ENCODE assay signal across 21 mouse cellular contexts in the genomic region with DNA sequence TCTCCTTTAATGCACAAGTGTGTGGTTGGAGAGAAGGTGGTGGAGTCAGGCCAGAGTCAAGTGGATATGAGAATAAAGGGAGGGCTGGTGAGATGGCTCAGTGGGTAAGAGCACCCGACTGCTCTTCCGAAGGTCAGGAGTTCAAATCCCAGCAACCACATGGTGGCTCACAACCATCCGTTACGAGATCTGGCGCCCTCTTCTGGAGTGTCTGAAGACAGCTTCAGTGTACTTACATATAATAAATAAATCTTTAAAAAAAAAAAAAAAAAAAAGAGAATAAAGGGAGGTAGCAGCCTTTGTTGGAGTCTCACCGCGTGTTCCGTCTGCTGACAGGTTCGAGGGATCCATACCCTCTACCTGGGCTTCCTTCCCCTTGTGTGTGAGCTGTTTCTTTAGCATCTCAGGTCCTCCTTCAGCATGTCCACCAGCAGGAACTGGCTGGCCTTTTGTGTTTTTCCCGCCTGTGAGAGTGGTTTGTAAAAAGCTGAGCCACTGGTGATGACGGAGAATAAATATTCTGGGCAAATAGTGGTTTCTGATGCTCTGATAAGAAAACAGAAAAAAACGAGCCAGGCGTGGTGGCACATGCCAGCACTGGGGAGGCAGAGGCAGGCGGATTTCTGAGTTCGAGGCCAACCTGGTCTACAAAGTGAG. TPM values are rescaled to one million over a fixed set of nuclear protein-coding genes. Genes with fewer than 3 reads are reported as not detected.
DNase-seq lines count a peak whose midpoint lies in the region; ATAC-seq and TF ChIP-seq lines count a peak whose summit lies in the region.
"Not testable (repeated sequence)": the region's sequence is repeated elsewhere in the genome, so short reads cannot be mapped to it uniquely, and the experiment has no call there.
"Had no signal": no experiment of that assay in that cellular context is flagged by ENCODE, and none has a peak within 500 bp of the region (broad histone marks: within the 10 kb centered on the region; RNA-seq: fewer than 3 reads in every experiment).

No protein-coding gene starts in this region.

- ATAC-seq in Patski; intestine, postnatal 0 days; lung, postnatal 0 days: not testable (repeated sequence)

- H3K9me3 ChIP-seq in ES-E14 (ENCODE audit: control insufficient read depth, insufficient read depth, low read depth, low read length); intestine, postnatal 0 days (ENCODE audit: control insufficient read depth); lung, postnatal 0 days (ENCODE audit: low read length): not testable (repeated sequence)

- H3K4me3 ChIP-seq in ES-E14 (ENCODE audit: insufficient read depth in 1 of 2, low read depth in 1 of 2, low read length in 2 of 2, poor library complexity in 1 of 2, severe bottlenecking in 1 of 2); intestine, postnatal 0 days (ENCODE audit: low read depth, low read length); left cerebral cortex, adult 2 months; lung, postnatal 0 days (ENCODE audit: low read depth, low read length); small intestine, adult 2 months (ENCODE audit: low read depth, low read length): not testable (repeated sequence)

- POLR2A ChIA-PET in Patski (lab: Charles Lee), result interaction anchor here (0.6 to 0.7 kb wide), 2 partner anchors 10 to 185 kb away, joined by 3 read pairs; partner anchors contain the start of gene Exosc2

- TF ChIP-seq POLR2A in small intestine, adult 2 months (IDR thresholded peaks at IDR 0.05; ENCODE audit: low read depth, low read length), result not testable (repeated sequence)

- H3K36me3 ChIP-seq in ES-E14 (ENCODE audit: control insufficient read depth, insufficient read depth, low read length, poor library complexity, severe bottlenecking), result peaks cover 45% of the 10 kb centered on the region
- peaks cover 38% of the 10 kb centered on the region for H3K36me3 ChIP-seq in intestine, postnatal 0 days (ENCODE audit: control insufficient read depth, insufficient read depth)
- H3K36me3 ChIP-seq in lung, postnatal 0 days (ENCODE audit: insufficient read depth, low read length), result not testable (repeated sequence)
- H3K36me3 ChIP-seq in small intestine, adult 2 months (ENCODE audit: control insufficient read depth, insufficient read depth, low read length), result peaks cover 17% of the 10 kb centered on the region

- H3K4me2 ChIP-seq in intestine, postnatal 0 days (replicated peaks; ENCODE audit: low read depth); lung, postnatal 0 days (replicated peaks; ENCODE audit: low read depth, low read length): not testable (repeated sequence)

- in situ Hi-C loops in ES-E14 (cut with MboI; ENCODE audit: low sequenced_read_pairs in 2 of 2, unreplicated experiment in 2 of 2); Patski (cut with MboI; ENCODE audit: low pct_unique_long_range_greater_than_20kb): not testable (repeated sequence)

- H3K27me3 ChIP-seq in Patski; intestine, postnatal 0 days (replicated peaks; ENCODE audit: control insufficient read depth, insufficient read depth, low read length); lung, postnatal 0 days (replicated peaks; ENCODE audit: insufficient read depth, low read length); small intestine, adult 2 months (ENCODE audit: control insufficient read depth, insufficient read depth, low read length): not testable (repeated sequence)

- not testable (repeated sequence) for H3K4me1 ChIP-seq in ES-E14 (ENCODE audit: control insufficient read depth in 2 of 2, insufficient read depth in 2 of 2, low read length in 2 of 2, poor library complexity in 1 of 2); intestine, postnatal 0 days (replicated peaks; ENCODE audit: control insufficient read depth, insufficient read depth, low read length); lung, postnatal 0 days (ENCODE audit: insufficient read depth, low read depth, low read length); small intestine, adult 2 months (ENCODE audit: control insufficient read depth, insufficient read depth, insufficient read length, low read length)

- H3K27ac ChIP-seq in ES-E14 (ENCODE audit: insufficient read depth, low read depth, low read length, poor library complexity, severe bottlenecking); intestine, postnatal 0 days (ENCODE audit: low read depth, low read length); left cerebral cortex, adult 2 months; lung, postnatal 0 days (ENCODE audit: low read length); small intestine, adult 2 months (ENCODE audit: insufficient read depth, low read depth, low read length): not testable (repeated sequence)

- TF ChIP-seq CTCF in Patski (IDR thresholded peaks at IDR 0.05), result peak; percentile 43
- TF ChIP-seq CTCF in intestine, postnatal 0 days (IDR thresholded peaks at IDR 0.05; ENCODE audit: low read depth), result peak; percentile 44
- peak; percentile 42 for TF ChIP-seq CTCF in left cerebral cortex, adult 2 months (IDR thresholded peaks at IDR 0.05)
- TF ChIP-seq CTCF in lung, postnatal 0 days (IDR thresholded peaks at IDR 0.05), result peak; percentile 27; the same call in 1 of the 2 replicates
- TF ChIP-seq CTCF in small intestine, adult 2 months (IDR thresholded peaks at IDR 0.05; ENCODE audit: extremely low read depth, insufficient read length, insufficient replicate concordance, low read depth, low read length), result peak; percentile 16; the same call in 1 of the 2 replicates

- DNase-seq in ES-E14 (ENCODE audit: low read depth, low spot score); Patski (ENCODE audit: low read depth, low spot score); left cerebral cortex, adult 2 months (ENCODE audit: extremely low spot score in 1 of 2, low spot score in 2 of 2); lung, postnatal 0 days (ENCODE audit: low spot score): not testable (repeated sequence)
- DNase-seq in heart, adult 11 months, result peak; percentile 83

- not testable (repeated sequence) for TF ChIP-seq EP300 in lung, postnatal 0 days (IDR thresholded peaks at IDR 0.05)

- not testable (repeated sequence) for H3K9ac ChIP-seq in ES-E14 (ENCODE audit: insufficient read depth, low read depth, low read length, poor library complexity, severe bottlenecking); intestine, postnatal 0 days (ENCODE audit: low read depth, low read length); lung, postnatal 0 days (replicated peaks; ENCODE audit: low read depth)

- intact Hi-C loops in left cerebral cortex, adult 2 months (cut with DNase I), result loop anchor here (5.0 kb wide), 1 partner anchor 206 kb away; the partner anchor contains the start of gene Lamc3

- CTCF ChIA-PET in Patski (lab: Charles Lee), result not testable (repeated sequence)

- 83% methylated on average over 15 of the region's 15 CpGs for WGBS in intestine, postnatal 0 days
- 80% methylated on average over 15 of the region's 15 CpGs for WGBS in lung, postnatal 0 days
- 83% methylated on average over 15 of the region's 15 CpGs for WGBS in small intestine, adult 2 months

TF ChIP-seq in ES-E14, 5 proteins besides CTCF, POLR2A, EP300 and RAD21:
- 0 out of 2 replicates have a peak, but pooled peaks have one; percentile 49 for TF ChIP-seq ZNF384 (IDR thresholded peaks at IDR 0.05; ENCODE audit: low read depth, low read length)

RNA-seq across cellular contexts. Expression of gene Abl1, which starts 7.0 kb away (rescaled TPM):
- 39.9 and 41.9 TPM in 2 replicates for total RNA-seq in ES-E14 (2012; rRNA removed)
- 58.8 TPM for polyA plus RNA-seq in Patski (2021)
- 13.4 and 14.5 TPM in 2 replicates for polyA plus RNA-seq in intestine, postnatal 0 days (2015; fragmentation: Nextera tagmentation; extraction: Ambion mirVana)
- total RNA-seq in left cerebral cortex, adult 2 months (2021), result 10 to 100 TPM; 41.0 to 43.2 TPM
- polyA plus RNA-seq in lung, postnatal 0 days (2015; fragmentation: Nextera tagmentation; extraction: Ambion mirVana), result 15.6 and 16.3 TPM in 2 replicates
- 28.0 and 55.5 TPM in 2 replicates for polyA plus RNA-seq in small intestine, adult 2 months (2012; rRNA removed)

RNA-seq across cellular contexts. Expression of gene Exosc2, which starts 10.7 kb away (rescaled TPM):
- total RNA-seq in ES-E14 (2012; rRNA removed), result 103 and 105 TPM in 2 replicates
- 44.1 TPM for polyA plus RNA-seq in Patski (2021)
- 18.2 and 18.8 TPM in 2 replicates for polyA plus RNA-seq in intestine, postnatal 0 days (2015; fragmentation: Nextera tagmentation; extraction: Ambion mirVana)
- 10 to 100 TPM; 21.3 to 22.8 TPM for total RNA-seq in left cerebral cortex, adult 2 months (2021)
- polyA plus RNA-seq in lung, postnatal 0 days (2015; fragmentation: Nextera tagmentation; extraction: Ambion mirVana), result 17.7 and 18.7 TPM in 2 replicates
- polyA plus RNA-seq in small intestine, adult 2 months (2012; rRNA removed), result 2.5 and 4.0 TPM in 2 replicates

RNA-seq across cellular contexts. Expression of gene Prdm12, which starts 41.3 kb away (rescaled TPM):
- total RNA-seq in ES-E14 (2012; rRNA removed), result 0.13 TPM in 1 of 2 replicates, not detected in the other
- polyA plus RNA-seq in Patski (2021), result not detected
- polyA plus RNA-seq in intestine, postnatal 0 days (2015; fragmentation: Nextera tagmentation; extraction: Ambion mirVana), result not detected in 2 replicates
- total RNA-seq in left cerebral cortex, adult 2 months (2021), result under 1 TPM; 0.14 to 0.72 TPM
- polyA plus RNA-seq in lung, postnatal 0 days (2015; fragmentation: Nextera tagmentation; extraction: Ambion mirVana), result not detected in 2 replicates
- 0.04 TPM in 1 of 2 replicates, not detected in the other for polyA plus RNA-seq in small intestine, adult 2 months (2012; rRNA removed)
- total RNA-seq: adrenal gland, adult 2 months; adrenal gland, postnatal 14 days; adrenal gland, postnatal 4 days; CH12.LX; gastrocnemius, postnatal 10 days; gastrocnemius, postnatal 36 days; granulocyte monocyte progenitor cell, adult 5-6 weeks; heart, postnatal 10 days; heart, postnatal 36 days had no signal
- polyA plus RNA-seq: adrenal gland, adult 2 months; erythroblast, embryonic 14.5 days; heart, embryonic 12.5 days; heart, embryonic 15.5 days; inflammation-experienced regulatory T-cells, adult 6 months; intestine, embryonic 16.5 days had no signal
